Comparison of ENCODE assay signal across 11 mouse cellular contexts in the genomic region with DNA sequence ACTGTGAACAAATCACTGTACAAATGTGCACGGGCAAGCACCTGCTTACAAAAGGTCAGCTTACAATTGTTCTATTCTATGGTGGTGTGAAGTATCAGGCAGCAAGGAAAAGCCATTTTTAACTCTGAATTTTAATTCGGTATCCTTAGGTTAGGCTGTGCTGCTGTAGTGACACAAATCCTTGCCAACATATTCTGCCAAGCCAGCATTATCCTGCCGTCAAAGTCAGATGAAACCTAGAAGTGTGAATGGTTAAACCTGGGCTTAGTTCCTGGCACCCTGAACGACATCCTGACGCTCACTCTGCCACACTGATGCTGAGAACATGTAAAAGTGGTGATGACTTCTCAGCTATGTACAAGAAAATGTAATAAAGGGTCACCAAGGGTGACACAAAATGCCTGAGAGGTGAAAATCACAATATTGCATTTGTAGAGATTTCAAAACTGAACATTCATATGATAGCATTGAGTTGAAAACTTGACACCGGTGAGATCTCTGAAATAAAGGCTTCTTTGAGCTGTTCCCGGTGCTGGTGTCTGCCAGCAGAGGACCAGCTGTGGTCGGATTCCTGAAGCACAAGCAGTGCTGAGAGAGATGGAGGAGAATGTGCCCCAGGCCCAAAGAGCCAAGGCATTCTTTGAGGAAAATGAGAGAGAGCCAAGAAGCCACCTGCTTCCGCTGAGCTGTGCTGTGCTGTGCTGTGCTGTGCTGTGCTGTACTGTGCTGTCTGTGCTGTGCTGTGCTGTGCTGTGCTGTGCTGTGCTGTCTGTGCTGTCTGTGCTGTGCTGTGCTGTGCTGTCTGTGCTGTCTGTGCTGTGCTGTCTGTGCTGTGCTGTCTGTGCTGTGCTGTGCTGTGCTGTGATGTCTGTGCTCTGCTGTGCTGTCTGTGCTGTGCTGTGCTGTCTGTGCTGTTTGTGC.
DNase-seq lines count a peak whose midpoint lies in the region; ATAC-seq and TF ChIP-seq lines count a peak whose summit lies in the region.
"Had no signal": no experiment of that assay in that cellular context is flagged by ENCODE, and none has a peak within 500 bp of the region (broad histone marks: within the 10 kb centered on the region; RNA-seq: fewer than 3 reads in every experiment).

No protein-coding gene starts in this region.

- no peak overlapping the region for H3K27ac ChIP-seq in heart, embryonic 14.5 days (replicated peaks in 1 of 2; ENCODE audit: control insufficient read depth in 1 of 2, insufficient read depth in 1 of 2, low read depth in 2 of 2, low read length in 2 of 2)
- H3K27ac ChIP-seq in stomach, embryonic 14.5 days (ENCODE audit: low read length), result no peak overlapping the region
- no peak overlapping the region for H3K27ac ChIP-seq in stomach, postnatal 0 days (replicated peaks)
- H3K27ac ChIP-seq in liver, embryonic 14.5 days, result no peak overlapping the region
- H3K27ac ChIP-seq: heart, adult 2 months had no signal

- no peak for TF ChIP-seq CTCF in stomach, postnatal 0 days (IDR thresholded peaks at IDR 0.05; ENCODE audit: low read depth)
- TF ChIP-seq CTCF in liver, embryonic 14.5 days (IDR thresholded peaks at IDR 0.05; ENCODE audit: low read depth), result no peak; the same call in 1 of the 2 replicates

- no peak overlapping the region for H3K4me2 ChIP-seq in heart, embryonic 14.5 days (ENCODE audit: low read length)
- no peak overlapping the region for H3K4me2 ChIP-seq in stomach, embryonic 14.5 days (replicated peaks; ENCODE audit: low read depth, low read length)
- H3K4me2 ChIP-seq in stomach, postnatal 0 days (replicated peaks; ENCODE audit: low read depth), result no peak overlapping the region
- H3K4me2 ChIP-seq in liver, embryonic 14.5 days (ENCODE audit: low read depth), result no peak overlapping the region

- 63% methylated on average over 9 of the region's 9 CpGs for WGBS in heart, embryonic 14.5 days
- 66% methylated on average over 9 of the region's 9 CpGs for WGBS in stomach, embryonic 14.5 days
- 61% methylated on average over 9 of the region's 9 CpGs for WGBS in stomach, postnatal 0 days
- 46% methylated on average over 9 of the region's 9 CpGs for WGBS in liver, embryonic 14.5 days (ENCODE audit: insufficient replicate concordance)

- DNase-seq in heart, postnatal 14 days, result no peak
- no peak for DNase-seq in stomach, postnatal 0 days (ENCODE audit: low spot score)
- DNase-seq in liver, embryonic 14.5 days (ENCODE audit: low read depth in 3 of 3, low spot score in 3 of 3), result no peak
- no peak for DNase-seq in MN1 (ENCODE audit: low spot score)
- no peak for DNase-seq in natural killer cell, adult 2 months (ENCODE audit: low spot score in 2 of 2)
- no peak for DNase-seq in layer of hippocampus, adult 18-20 months (ENCODE audit: low spot score in 2 of 2)
- DNase-seq: heart, adult 2 months; layer of hippocampus, adult 9-11 months had no signal

- no peak overlapping the region for H3K4me3 ChIP-seq in heart, embryonic 14.5 days (ENCODE audit: control insufficient read depth in 1 of 2, insufficient read depth in 1 of 2, low read depth in 1 of 2, low read length in 2 of 2)
- H3K4me3 ChIP-seq in stomach, embryonic 14.5 days (ENCODE audit: low read depth, low read length), result no peak overlapping the region
- no peak overlapping the region for H3K4me3 ChIP-seq in stomach, postnatal 0 days (ENCODE audit: low read depth, low read length)
- no peak overlapping the region for H3K4me3 ChIP-seq in liver, embryonic 14.5 days (ENCODE audit: insufficient read depth in 1 of 2, low read depth in 2 of 2, low read length in 2 of 2)
- H3K4me3 ChIP-seq: heart, adult 2 months had no signal

- TF ChIP-seq EP300 in stomach, postnatal 0 days (optimal IDR thresholded peaks at IDR 0.05), result no peak
- TF ChIP-seq EP300 in liver, embryonic 14.5 days (IDR thresholded peaks at IDR 0.05; ENCODE audit: low read depth), result no peak

- H3K4me1 ChIP-seq in heart, embryonic 14.5 days (ENCODE audit: control insufficient read depth in 2 of 2, insufficient read depth in 2 of 2, low read length in 2 of 2), result no peaks in the 10 kb centered on the region
- no peaks in the 10 kb centered on the region for H3K4me1 ChIP-seq in stomach, embryonic 14.5 days (ENCODE audit: control insufficient read depth, insufficient read depth, low read length)
- no peaks in the 10 kb centered on the region for H3K4me1 ChIP-seq in stomach, postnatal 0 days (replicated peaks; ENCODE audit: control insufficient read depth, insufficient read depth)
- no peaks in the 10 kb centered on the region for H3K4me1 ChIP-seq in liver, embryonic 14.5 days (replicated peaks; ENCODE audit: control insufficient read depth in 2 of 2, insufficient read depth in 2 of 2, low read length in 1 of 2)

- H3K27me3 ChIP-seq in heart, embryonic 14.5 days (ENCODE audit: control insufficient read depth, insufficient read depth, low read length), result no peaks in the 10 kb centered on the region
- no peaks in the 10 kb centered on the region for H3K27me3 ChIP-seq in stomach, embryonic 14.5 days (ENCODE audit: control insufficient read depth, insufficient read depth, low read length)
- no peaks in the 10 kb centered on the region for H3K27me3 ChIP-seq in stomach, postnatal 0 days (ENCODE audit: control insufficient read depth, insufficient read depth, low read length)
- H3K27me3 ChIP-seq in liver, embryonic 14.5 days (ENCODE audit: control insufficient read depth, insufficient read depth, low read length), result no peaks in the 10 kb centered on the region

- H3K36me3 ChIP-seq in heart, embryonic 14.5 days (ENCODE audit: control insufficient read depth, insufficient read depth, low read length), result no peaks in the 10 kb centered on the region
- H3K36me3 ChIP-seq in stomach, embryonic 14.5 days (ENCODE audit: control insufficient read depth, insufficient read depth, low read length), result no peaks in the 10 kb centered on the region
- no peaks in the 10 kb centered on the region for H3K36me3 ChIP-seq in stomach, postnatal 0 days (ENCODE audit: control insufficient read depth, insufficient read depth, low read length)
- H3K36me3 ChIP-seq in liver, embryonic 14.5 days (replicated peaks; ENCODE audit: control insufficient read depth, insufficient read depth, low read depth), result no peaks in the 10 kb centered on the region

- intact Hi-C loops in heart, postnatal 14 days (cut with DNase I), result no loop called here

- H3K9me3 ChIP-seq in heart, embryonic 14.5 days (ENCODE audit: control insufficient read depth, low read length), result peaks cover 57% of the 10 kb centered on the region
- H3K9me3 ChIP-seq in stomach, embryonic 14.5 days (ENCODE audit: control insufficient read depth, low read depth, low read length), result peaks cover 45% of the 10 kb centered on the region
- H3K9me3 ChIP-seq in stomach, postnatal 0 days (ENCODE audit: control insufficient read depth, low read length), result peaks cover 24% of the 10 kb centered on the region
- peaks cover 33% of the 10 kb centered on the region for H3K9me3 ChIP-seq in liver, embryonic 14.5 days (ENCODE audit: control insufficient read depth, low read length)

- no peak overlapping the region for H3K9ac ChIP-seq in heart, embryonic 14.5 days (ENCODE audit: low read length)
- no peak overlapping the region for H3K9ac ChIP-seq in stomach, embryonic 14.5 days (replicated peaks; ENCODE audit: low read depth, low read length)
- H3K9ac ChIP-seq in stomach, postnatal 0 days (ENCODE audit: low read length), result no peak overlapping the region
- H3K9ac ChIP-seq in liver, embryonic 14.5 days (replicated peaks), result no peak overlapping the region

- ATAC-seq in heart, embryonic 14.5 days (ENCODE audit: insufficient number of reproducible peaks, insufficient read depth, low FRiP score, low read depth), result 0 out of 2 replicates have a peak, but pooled peaks have one; percentile 48
- peak; percentile 57; the same call in 1 of the 2 replicates for ATAC-seq in stomach, embryonic 14.5 days (ENCODE audit: insufficient number of reproducible peaks, insufficient read depth, low FRiP score, low read depth)
- ATAC-seq in stomach, postnatal 0 days (ENCODE audit: low FRiP score, low TSS enrichment), result no peak
- ATAC-seq in liver, embryonic 14.5 days (ENCODE audit: insufficient read depth), result peak; percentile 40
- ATAC-seq: CD4-positive, CD25-positive, alpha-beta regulatory T cell, adult 4 months had no signal
